Comparison of ENCODE assay signal across 8 mouse cellular contexts in the genomic region with DNA sequence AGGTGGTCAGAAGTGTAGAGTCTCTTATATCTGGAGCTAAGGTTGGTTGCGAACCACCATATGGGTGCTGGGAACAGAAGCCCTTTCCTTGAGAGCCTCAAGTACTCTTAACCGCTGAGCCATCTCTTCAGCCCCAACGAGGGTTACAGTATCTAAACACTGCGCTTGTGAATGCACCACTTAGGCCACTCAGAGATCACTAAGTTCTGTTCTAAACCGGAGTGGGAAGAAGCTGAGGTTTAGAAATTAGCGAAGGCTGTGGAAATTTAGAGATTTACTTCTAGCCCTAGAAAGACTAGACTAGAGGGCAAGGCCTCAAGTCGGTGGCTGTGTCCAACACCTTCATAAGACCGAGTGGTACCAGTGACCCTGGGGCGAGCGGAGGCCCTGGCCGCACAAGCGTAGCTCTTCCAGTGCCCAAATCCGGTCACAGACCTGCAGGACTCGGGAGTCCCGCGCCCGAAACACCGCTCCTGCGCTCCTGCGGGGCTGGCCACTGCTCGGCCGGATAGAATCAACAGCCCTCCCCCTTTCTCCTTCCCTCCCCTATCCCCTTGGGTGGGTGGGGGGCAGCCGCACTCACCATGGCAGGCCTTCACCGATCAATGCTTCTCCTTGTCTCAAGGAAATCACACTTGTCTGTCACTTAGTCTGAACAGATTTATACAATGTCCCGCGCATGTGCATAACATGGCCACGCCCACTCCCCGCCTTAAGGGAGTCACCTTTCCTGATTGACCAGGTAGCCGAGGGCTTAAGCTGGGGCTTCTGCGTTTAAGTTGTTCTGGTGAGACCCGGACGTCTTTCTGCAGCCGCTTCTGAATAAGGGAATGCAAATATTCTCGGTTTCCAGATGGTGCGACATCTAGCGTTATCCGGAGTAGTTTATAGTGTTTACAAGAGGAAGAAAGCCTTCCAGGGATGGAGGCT. TPM values are rescaled to one million over a fixed set of nuclear protein-coding genes. Genes with fewer than 3 reads are reported as not detected.
A peak's percentile ranks its signal among the peaks of the same experiment; 100 is the strongest.
DNase-seq lines count a peak whose midpoint lies in the region; ATAC-seq and TF ChIP-seq lines count a peak whose summit lies in the region.

No protein-coding gene starts in this region.

- H3K4me1 ChIP-seq in erythroblast, embryonic 14.5 days (ENCODE audit: control insufficient read depth) = peaks cover 3% of the 10 kb centered on the region; the same call in 1 of the 2 replicates
- H3K4me1 ChIP-seq in embryonic facial prominence, embryonic 11.5 days (ENCODE audit: control insufficient read depth, insufficient read depth, low read length) = no peaks in the 10 kb centered on the region
- peaks cover 3% of the 10 kb centered on the region; the same call in 1 of the 2 replicates for H3K4me1 ChIP-seq in midbrain, embryonic 12.5 days
- H3K4me1 ChIP-seq in spleen, adult 2 months (ENCODE audit: control insufficient read depth, insufficient read depth, insufficient read length) = no peaks in the 10 kb centered on the region

- no peaks in the 10 kb centered on the region for H3K36me3 ChIP-seq in erythroblast, embryonic 14.5 days (ENCODE audit: control insufficient read depth)
- no peaks in the 10 kb centered on the region for H3K36me3 ChIP-seq in embryonic facial prominence, embryonic 11.5 days (replicated peaks; ENCODE audit: control insufficient read depth, insufficient read depth, low read depth, low read length)
- no peaks in the 10 kb centered on the region for H3K36me3 ChIP-seq in midbrain, embryonic 12.5 days
- no peaks in the 10 kb centered on the region for H3K36me3 ChIP-seq in spleen, adult 2 months (ENCODE audit: control insufficient read depth, insufficient read depth, low read length)

- DNase-seq in embryonic facial prominence, embryonic 11.5 days (ENCODE audit: low spot score) = peak; percentile 93
- peak; percentile 86 to 92 for DNase-seq in heart, adult 18-20 months
- peak; percentile 95 for DNase-seq in kidney, adult 18-20 months
- DNase-seq in left cerebral cortex, postnatal 4 days = peak; percentile 80
- DNase-seq in spleen, adult 2 months (ENCODE audit: low read depth in 1 of 2, low spot score in 2 of 2) = peak in 1 of 2 experiments; percentile 48

- peaks cover 14% of the 10 kb centered on the region for H3K27me3 ChIP-seq in erythroblast, embryonic 14.5 days (ENCODE audit: control insufficient read depth)
- no peaks in the 10 kb centered on the region for H3K27me3 ChIP-seq in embryonic facial prominence, embryonic 11.5 days (ENCODE audit: control insufficient read depth, insufficient read depth, low read length)
- no peaks in the 10 kb centered on the region for H3K27me3 ChIP-seq in midbrain, embryonic 12.5 days
- H3K27me3 ChIP-seq in spleen, adult 2 months (ENCODE audit: control insufficient read depth, insufficient read depth, low read length) = no peaks in the 10 kb centered on the region

- H3K4me2 ChIP-seq in embryonic facial prominence, embryonic 11.5 days (ENCODE audit: low read depth, low read length) = peak overlapping the region; percentile 61
- peak overlapping the region; percentile 69 for H3K4me2 ChIP-seq in midbrain, embryonic 12.5 days (replicated peaks)

- peak overlapping the region; percentile 63 for H3K9ac ChIP-seq in embryonic facial prominence, embryonic 11.5 days (replicated peaks; ENCODE audit: low read length)
- peak overlapping the region; percentile 49 for H3K9ac ChIP-seq in midbrain, embryonic 12.5 days (replicated peaks)

- no peak for ATAC-seq in erythroblast, adult 5-6 weeks (replicated peaks; ENCODE audit: low FRiP score, poor library complexity, severe bottlenecking)
- ATAC-seq in embryonic facial prominence, embryonic 11.5 days (replicated peaks; ENCODE audit: insufficient number of reproducible peaks, low FRiP score, low TSS enrichment, low read depth) = peak; percentile 87
- ATAC-seq in midbrain, embryonic 12.5 days (ENCODE audit: low FRiP score, low read depth) = peak; percentile 73; the same call in 1 of the 2 replicates

- no peak overlapping the region for H3K27ac ChIP-seq in embryonic facial prominence, embryonic 11.5 days (replicated peaks; ENCODE audit: low read depth, low read length)
- H3K27ac ChIP-seq in midbrain, embryonic 12.5 days (replicated peaks) = 0 out of 2 replicates have a peak overlapping the region, but pooled peaks have one; percentile 1
- H3K27ac ChIP-seq in spleen, adult 2 months (ENCODE audit: insufficient read depth, low read length) = no peak overlapping the region

- H3K9me3 ChIP-seq in erythroblast, embryonic 14.5 days (ENCODE audit: control insufficient read depth, low read length) = no peaks in the 10 kb centered on the region
- H3K9me3 ChIP-seq in embryonic facial prominence, embryonic 11.5 days (replicated peaks; ENCODE audit: control insufficient read depth, low read length) = no peaks in the 10 kb centered on the region
- no peaks in the 10 kb centered on the region for H3K9me3 ChIP-seq in midbrain, embryonic 12.5 days

- TF ChIP-seq CTCF in spleen, adult 2 months (IDR thresholded peaks at IDR 0.05; ENCODE audit: extremely low read depth, insufficient read depth, insufficient read length, insufficient replicate concordance) = no peak

- no peak for TF ChIP-seq POLR2A in spleen, adult 2 months (IDR thresholded peaks at IDR 0.05; ENCODE audit: low read depth, low read length)

- intact Hi-C loops in left cerebral cortex, postnatal 4 days (cut with DNase I) = loop anchor here (10.0 kb wide), 1 partner anchor 105 kb away; a partner anchor contains a TSS

- peak overlapping the region; percentile 52 for H3K4me3 ChIP-seq in erythroblast, embryonic 14.5 days (replicated peaks)
- H3K4me3 ChIP-seq in embryonic facial prominence, embryonic 11.5 days (ENCODE audit: low read depth, low read length) = peak overlapping the region; percentile 38
- H3K4me3 ChIP-seq in midbrain, embryonic 12.5 days = peak overlapping the region; percentile 52
- peak overlapping the region; percentile 52; the same call in 1 of the 2 replicates for H3K4me3 ChIP-seq in spleen, adult 2 months (ENCODE audit: extremely low read depth, insufficient read depth, insufficient read length)

- 6% methylated on average over 37 of the region's 37 CpGs for WGBS in embryonic facial prominence, embryonic 11.5 days
- WGBS in midbrain, embryonic 12.5 days = 8% methylated on average over 37 of the region's 37 CpGs
- WGBS in spleen, adult 2 months = 14% methylated on average over 37 of the region's 37 CpGs

RNA-seq across cellular contexts. Expression of a gene that starts 3.6 kb away (rescaled TPM):
- 0.01 TPM in 1 of 2 replicates, not detected in the other for polyA plus RNA-seq in erythroblast, embryonic 14.5 days (2012)
- total RNA-seq in erythroblast, adult 5-6 weeks (2015; ENCODE audit: low replicate concordance) = not detected in 2 replicates
- total RNA-seq in erythroblast, adult 5-6 weeks (2017; ENCODE audit: low replicate concordance) = not detected in 2 replicates
- polyA plus RNA-seq in embryonic facial prominence, embryonic 11.5 days (2014; fragmentation: Nextera tagmentation; extraction: Ambion mirVana) = 1.8 and 2.0 TPM in 2 replicates
- total RNA-seq in heart, adult 18-20 months (2021) = 1 to 10 TPM; 1.7 to 2.4 TPM
- total RNA-seq in left cerebral cortex, postnatal 4 days (2021) = 1 to 10 TPM; 6.5 to 6.8 TPM
- polyA plus RNA-seq in midbrain, embryonic 12.5 days (2016; fragmentation: Nextera tagmentation; extraction: Ambion mirVana) = 1.6 and 2.4 TPM in 2 replicates
- 0.05 and 0.11 TPM in 2 replicates for polyA plus RNA-seq in spleen, adult 2 months (2012; rRNA removed)

RNA-seq across cellular contexts. Expression of a gene that starts 32.4 kb away (rescaled TPM):
- not detected in 2 replicates for polyA plus RNA-seq in erythroblast, embryonic 14.5 days (2012)
- not detected in 2 replicates for total RNA-seq in erythroblast, adult 5-6 weeks (2015; ENCODE audit: low replicate concordance)
- total RNA-seq in erythroblast, adult 5-6 weeks (2017; ENCODE audit: low replicate concordance) = not detected in 2 replicates
- not detected in 2 replicates for polyA plus RNA-seq in embryonic facial prominence, embryonic 11.5 days (2014; fragmentation: Nextera tagmentation; extraction: Ambion mirVana)
- total RNA-seq in heart, adult 18-20 months (2021) = not detected
- total RNA-seq in left cerebral cortex, postnatal 4 days (2021) = not detected
- polyA plus RNA-seq in midbrain, embryonic 12.5 days (2016; fragmentation: Nextera tagmentation; extraction: Ambion mirVana) = not detected in 2 replicates
- polyA plus RNA-seq in spleen, adult 2 months (2012; rRNA removed) = 0.04 TPM in 1 of 2 replicates, not detected in the other

RNA-seq across cellular contexts. Expression of a gene that starts 36.2 kb away (rescaled TPM):
- polyA plus RNA-seq in erythroblast, embryonic 14.5 days (2012) = 0.13 and 0.27 TPM in 2 replicates
- 27.5 and 32.8 TPM in 2 replicates for total RNA-seq in erythroblast, adult 5-6 weeks (2015; ENCODE audit: low replicate concordance)
- total RNA-seq in erythroblast, adult 5-6 weeks (2017; ENCODE audit: low replicate concordance) = 17.8 and 18.6 TPM in 2 replicates
- polyA plus RNA-seq in embryonic facial prominence, embryonic 11.5 days (2014; fragmentation: Nextera tagmentation; extraction: Ambion mirVana) = 19.5 and 21.9 TPM in 2 replicates
- 10 to 100 TPM; 27.6 to 27.7 TPM for total RNA-seq in heart, adult 18-20 months (2021)
- 10 to 100 TPM; 25.2 to 26.5 TPM for total RNA-seq in left cerebral cortex, postnatal 4 days (2021)
- 19.2 and 20.7 TPM in 2 replicates for polyA plus RNA-seq in midbrain, embryonic 12.5 days (2016; fragmentation: Nextera tagmentation; extraction: Ambion mirVana)
- polyA plus RNA-seq in spleen, adult 2 months (2012; rRNA removed) = 163 and 165 TPM in 2 replicates

RNA-seq across cellular contexts. Expression of a gene that starts 38.2 kb away (rescaled TPM):
- 2.7 and 4.7 TPM in 2 replicates for polyA plus RNA-seq in erythroblast, embryonic 14.5 days (2012)
- 1.7 and 16.9 TPM in 2 replicates for total RNA-seq in erythroblast, adult 5-6 weeks (2015; ENCODE audit: low replicate concordance)
- 4.9 and 6.3 TPM in 2 replicates for total RNA-seq in erythroblast, adult 5-6 weeks (2017; ENCODE audit: low replicate concordance)
- polyA plus RNA-seq in embryonic facial prominence, embryonic 11.5 days (2014; fragmentation: Nextera tagmentation; extraction: Ambion mirVana) = 48.6 and 52.2 TPM in 2 replicates
- total RNA-seq in heart, adult 18-20 months (2021) = 10 to 100 TPM; 28.7 to 34.6 TPM
- 10 to 100 TPM; 21.4 to 21.7 TPM for total RNA-seq in left cerebral cortex, postnatal 4 days (2021)
- polyA plus RNA-seq in midbrain, embryonic 12.5 days (2016; fragmentation: Nextera tagmentation; extraction: Ambion mirVana) = 46.6 and 54.2 TPM in 2 replicates
- 20.6 and 26.3 TPM in 2 replicates for polyA plus RNA-seq in spleen, adult 2 months (2012; rRNA removed)

RNA-seq across cellular contexts. Expression of a gene that starts 38.8 kb away (rescaled TPM):
- polyA plus RNA-seq in erythroblast, embryonic 14.5 days (2012) = 0.28 and 1.5 TPM in 2 replicates
- total RNA-seq in erythroblast, adult 5-6 weeks (2015; ENCODE audit: low replicate concordance) = 26.1 and 31.3 TPM in 2 replicates
- 4.3 and 11.3 TPM in 2 replicates for total RNA-seq in erythroblast, adult 5-6 weeks (2017; ENCODE audit: low replicate concordance)
- 117 and 127 TPM in 2 replicates for polyA plus RNA-seq in embryonic facial prominence, embryonic 11.5 days (2014; fragmentation: Nextera tagmentation; extraction: Ambion mirVana)
- 10 to 100 TPM; 42.1 to 47.3 TPM for total RNA-seq in heart, adult 18-20 months (2021)
- 10 to 100 TPM; 60.9 to 61.2 TPM for total RNA-seq in left cerebral cortex, postnatal 4 days (2021)
- 114 and 119 TPM in 2 replicates for polyA plus RNA-seq in midbrain, embryonic 12.5 days (2016; fragmentation: Nextera tagmentation; extraction: Ambion mirVana)
- polyA plus RNA-seq in spleen, adult 2 months (2012; rRNA removed) = 68.5 and 73.6 TPM in 2 replicates

Comparison
In these comparisons a context has a peak if more than half of its experiments do, and no peak if none do; other contexts are left out.
1. RNA of a gene that starts 36.2 kb away (polyA plus RNA-seq): 163 to 165 TPM in spleen, adult 2 months, 19.2 to 20.7 TPM in midbrain, embryonic 12.5 days and 19.5 to 21.9 TPM in embryonic facial prominence, embryonic 11.5 days; 0.13 to 0.27 TPM in erythroblast, embryonic 14.5 days; every median in the first group is over 10 times any median in the second.
2. Peak in every context shown above with its lines, with median percentiles within 50 percentile points of each other: H3K4me3 ChIP-seq.